Mouse (Mus musculus) olfactory bulb, adult 2 months (tissue): ENCODE data around the gene Havcr2. TPM values are rescaled to one million over a fixed set of nuclear protein-coding genes. Genes with fewer than 3 reads are reported as not detected.
"Not testable (repeated sequence)": the region's sequence is repeated elsewhere in the genome, so short reads cannot be mapped to it uniquely, and the experiment has no call there.

Experiments used
- H3K27ac ChIP-seq: fragments of 200-500 bp; 2 replicates; pipeline ENCODE4 v1.5.1; 2012; ENCODE audit warnings: low read depth, low read length; ENCODE audit not compliant: insufficient read depth
- H3K4me1 ChIP-seq: fragments of 200-500 bp; 2 replicates; pipeline ENCODE4 v1.6.1; 2012; ENCODE audit warnings: low read length; ENCODE audit not compliant: control insufficient read depth, insufficient read depth
- H3K4me3 ChIP-seq: fragments of 200-500 bp; 2 replicates; pipeline ENCODE4 v1.5.1; 2012; ENCODE audit warnings: mild to moderate bottlenecking, low read depth, low read length, moderate library complexity; ENCODE audit not compliant: insufficient read depth
- CTCF ChIP-seq: fragments of 200-500 bp; IDR thresholded peaks from 2 replicates; pipeline ENCODE4 v1.5.1; 2012; ENCODE audit warnings: low read depth, mild to moderate bottlenecking, low read length, moderate library complexity; ENCODE audit not compliant: insufficient read depth
- POLR2A ChIP-seq: fragments of 200-500 bp; IDR thresholded peaks from 2 replicates; pipeline ENCODE4 v1.6.1; 2012; ENCODE audit warnings: mild to moderate bottlenecking, low read depth, low read length, moderate library complexity; ENCODE audit not compliant: insufficient read depth
- WGBS: fragments of 180-500 bp; shearing (Covaris S2); methylation state at CpG from one replicate; pipeline ENCODE4 v1.1.7; 2018; 5-methylcytosine and 5-hydroxymethylcytosine counted together
- polyA plus RNA-seq: library from polyadenylated mRNA; stranded (reverse); fragments of >200 nt; gene quantifications from 2 replicates; pipeline ENCODE4 v1.2.4, GENCODE M21; 2012; ENCODE audit warnings: low replicate concordance; ENCODE audit not compliant: missing spikeins, insufficient read depth, insufficient read length

Havcr2 gene
- polyA plus RNA-seq, result not detected in 2 replicates

GRCm38 (mm10) chr11:46454453-46455045, at the start of gene Havcr2:
Gene Havcr2 (plus strand): TSS chr11:46454935.
- Histone ChIP-seq H3K27ac (no peak within 1 kb of the TSS), H3K4me1 (no peaks in the 10 kb centered on the region), H3K4me3 (no peak within 1 kb of the TSS)
- TF ChIP-seq CTCF (no peak), POLR2A (no peak)
- 81% methylated on average over 6 of the region's 6 CpGs for WGBS

DNA sequence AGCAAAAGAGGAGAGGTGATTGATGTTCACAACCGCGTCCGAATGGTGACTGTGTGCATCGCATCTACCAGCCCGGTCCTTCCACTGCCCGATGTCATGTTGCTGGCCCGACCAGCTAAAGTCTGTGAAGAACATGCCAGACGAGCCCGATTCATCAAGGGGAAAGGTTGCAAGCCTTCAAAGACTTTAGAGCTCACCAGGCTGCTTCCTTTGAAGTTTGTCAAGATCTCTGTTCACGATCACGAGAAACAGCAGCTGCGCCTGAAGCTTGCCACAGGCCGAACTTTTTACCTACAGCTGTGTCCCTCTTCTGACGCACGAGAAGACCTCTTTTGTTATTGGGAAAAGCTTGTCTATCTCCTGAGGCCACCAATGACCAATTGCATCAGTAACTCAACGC, 49.7 kb upstream of the Havcr2 start:
- 91% methylated on average over 16 of the region's 16 CpGs for WGBS
- H3K4me1 ChIP-seq, result peaks cover 4% of the 10 kb centered on the region
- TF ChIP-seq POLR2A, result no peak
- TF ChIP-seq CTCF, result no peak
- H3K27ac ChIP-seq, result no peak overlapping the region
- H3K4me3 ChIP-seq, result no peak overlapping the region

DNA sequence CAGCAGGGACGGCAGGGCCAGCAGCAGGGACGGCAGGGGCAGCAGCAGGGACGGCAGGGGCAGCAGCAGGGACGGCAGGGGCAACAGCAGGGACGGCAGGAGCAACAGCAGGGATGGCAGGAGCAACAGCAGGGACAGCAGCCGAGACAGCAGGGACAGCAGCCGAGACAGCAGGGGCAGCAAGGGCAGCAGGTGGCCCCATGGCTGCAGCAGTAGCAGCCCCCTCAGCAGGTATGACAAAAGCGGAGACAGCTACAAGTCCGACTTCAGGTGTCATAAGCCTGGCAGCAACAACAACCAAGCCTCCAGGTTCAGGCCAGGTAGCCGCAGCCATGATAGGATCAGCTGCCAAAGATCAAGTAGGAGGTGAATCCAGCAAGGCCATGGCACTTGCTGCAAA, 48.0 kb upstream of the Havcr2 start:
- WGBS, result 50% methylated on average over 10 of the region's 10 CpGs
- no peak for TF ChIP-seq CTCF
- Histone ChIP-seq H3K4me1 (peaks cover under 1% of the 10 kb centered on the region), H3K27ac (no peak overlapping the region), H3K4me3 (no peak overlapping the region)

GRCm38 (mm10) chr11:46410018-46410563, 44.6 kb upstream of the Havcr2 start:
- Histone ChIP-seq H3K4me3 (no peak overlapping the region), H3K27ac (no peak overlapping the region), H3K4me1 (no peaks in the 10 kb centered on the region)
- no peak for TF ChIP-seq CTCF
- 72% methylated on average over 2 of the region's 2 CpGs for WGBS

- H3K4me3 ChIP-seq, result no peak overlapping the region
- 89% methylated on average over 1 of the region's 1 CpGs for WGBS
- TF ChIP-seq CTCF (no peak), POLR2A (no peak)
- no peak overlapping the region for H3K27ac ChIP-seq
- no peaks in the 10 kb centered on the region for H3K4me1 ChIP-seq
These were observed 36.3 kb upstream of the Havcr2 start for GRCm38 (mm10) chr11:46418438-46418837.

DNA sequence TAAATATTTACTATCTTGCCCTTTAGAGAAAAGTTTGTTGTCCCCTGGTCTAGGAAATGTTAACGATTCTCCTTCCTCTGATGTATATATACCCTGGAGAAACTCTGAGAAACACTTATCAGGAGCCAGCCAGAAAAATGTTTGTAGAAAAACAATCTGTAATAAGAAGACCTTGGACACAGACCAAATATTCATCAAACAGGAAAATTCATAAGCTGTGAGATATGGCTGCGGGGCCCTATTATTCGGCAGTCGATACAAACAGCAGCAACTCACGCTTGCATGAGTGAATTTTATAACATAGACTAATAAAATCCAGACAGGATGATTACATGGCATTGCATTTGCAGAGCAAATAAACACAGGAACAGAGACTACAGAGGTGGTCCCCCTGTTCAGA, 35.9 kb upstream of the Havcr2 start:
- no peaks in the 10 kb centered on the region for H3K4me1 ChIP-seq
- no peak overlapping the region for H3K4me3 ChIP-seq
- WGBS, result 86% methylated on average over 5 of the region's 5 CpGs
- H3K27ac ChIP-seq, result no peak overlapping the region
- no peak for TF ChIP-seq CTCF
- no peak for TF ChIP-seq POLR2A

DNA sequence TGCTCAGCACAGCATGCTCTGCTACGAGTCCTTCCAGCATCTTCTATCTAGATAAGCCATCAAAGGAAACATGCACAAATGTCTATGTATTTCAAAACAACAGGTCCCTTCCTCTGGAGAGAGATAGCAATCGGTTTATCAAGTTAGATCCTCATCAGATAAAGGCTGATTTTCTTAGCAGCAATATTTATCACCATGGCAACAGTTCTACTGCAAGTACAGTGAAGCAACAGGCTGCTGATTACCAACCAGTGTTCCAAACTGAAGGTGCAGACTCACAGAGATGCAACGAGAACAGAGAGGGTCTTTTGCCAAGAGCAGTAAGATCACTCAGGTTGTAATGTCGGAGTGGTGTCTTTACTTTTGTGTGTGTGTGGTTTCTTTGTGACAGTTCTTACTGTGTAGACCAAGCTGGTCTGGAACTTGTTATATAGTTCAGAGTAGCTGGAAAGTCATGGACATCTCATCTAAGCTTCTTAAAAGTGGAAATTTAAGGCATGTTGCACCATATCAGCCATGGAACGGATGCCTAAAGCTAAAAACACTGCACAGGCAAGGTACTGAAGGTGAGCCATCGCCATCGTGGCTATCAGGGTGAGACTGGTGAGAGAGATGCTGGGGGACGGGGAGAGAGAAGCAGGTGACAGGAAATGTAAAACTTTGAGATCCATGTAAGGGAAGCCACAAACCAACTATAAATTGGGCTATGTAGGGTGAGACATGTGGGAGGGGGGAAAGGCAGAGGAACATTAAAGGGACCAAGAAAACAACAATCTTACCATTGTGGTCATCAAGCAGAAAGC, 33.4 kb upstream of the Havcr2 start:
- Histone ChIP-seq H3K27ac (no peak overlapping the region), H3K4me3 (no peak overlapping the region), H3K4me1 (no peaks in the 10 kb centered on the region)
- TF ChIP-seq CTCF, result no peak
- TF ChIP-seq POLR2A, result no peak
- 84% methylated on average over 8 of the region's 8 CpGs for WGBS

GRCm38 (mm10) chr11:46428131-46428530, 26.6 kb upstream of the Havcr2 start:
- H3K4me3 ChIP-seq, H3K27ac ChIP-seq: not testable (repeated sequence)
- 21% methylated on average over 4 of the region's 4 CpGs for WGBS

DNA sequence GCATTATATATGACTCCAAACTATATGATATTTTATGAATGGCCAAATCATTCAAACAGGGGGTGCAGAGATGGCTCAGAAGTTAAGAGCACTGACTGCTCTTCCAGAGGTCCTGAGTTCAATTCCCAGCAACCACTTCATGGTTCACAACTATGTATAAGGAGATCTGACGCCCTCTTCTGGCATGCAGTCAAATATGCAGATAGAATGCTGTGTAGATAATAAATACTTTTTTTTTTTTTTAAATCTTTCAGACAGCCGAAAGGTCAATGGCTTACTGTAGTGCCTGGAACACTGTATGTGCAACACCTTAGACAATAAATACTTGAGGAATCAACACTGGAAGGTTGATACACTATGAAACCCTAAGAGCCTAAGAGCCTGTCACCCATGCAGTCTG, 24.6 kb upstream of the Havcr2 start:
- no peaks in the 10 kb centered on the region for H3K4me1 ChIP-seq
- TF ChIP-seq CTCF, result no peak
- no peak for TF ChIP-seq POLR2A
- WGBS, result 94% methylated on average over 2 of the region's 2 CpGs
- no peak overlapping the region for H3K27ac ChIP-seq
- H3K4me3 ChIP-seq, result no peak overlapping the region

More at GRCm38 (mm10) chr11:46428131-46428530, 26.6 kb upstream of the Havcr2 start:
- not testable (repeated sequence) for H3K4me1 ChIP-seq
